In the genomic region with DNA sequence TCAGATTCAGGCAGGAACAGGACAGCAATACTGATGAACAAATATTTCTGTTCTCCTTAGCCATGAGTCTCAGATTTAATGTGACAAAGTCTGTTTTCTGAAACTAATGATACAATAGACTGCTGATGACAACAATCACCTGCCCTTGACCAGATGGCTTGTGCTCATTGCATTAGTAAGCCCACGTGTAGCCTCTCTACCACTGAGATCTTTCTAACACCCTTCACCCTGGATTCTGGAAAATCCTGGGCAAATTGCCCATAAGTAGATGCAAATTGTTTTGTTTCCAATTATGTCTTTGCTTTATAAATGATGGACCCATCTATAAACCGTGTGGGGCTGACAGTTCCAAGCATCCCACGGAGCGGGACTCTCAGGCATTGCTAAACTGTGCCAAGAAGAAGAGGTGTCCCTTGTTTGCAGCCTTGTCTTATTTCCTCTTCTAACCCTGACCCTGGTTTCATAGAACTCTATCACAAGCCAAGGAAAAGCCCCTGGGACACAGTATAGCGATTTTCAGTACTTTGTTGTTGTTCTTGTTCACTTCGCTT, we compare ENCODE assay signal across 20 mouse cellular contexts.
DNase-seq lines count a peak whose midpoint lies in the region; ATAC-seq and TF ChIP-seq lines count a peak whose summit lies in the region.
"Had no signal": no experiment of that assay in that cellular context is flagged by ENCODE, and none has a peak within 500 bp of the region (broad histone marks: within the 10 kb centered on the region; RNA-seq: fewer than 3 reads in every experiment).

No protein-coding gene starts in this region.

- TF ChIP-seq CTCF in brain, embryonic 14.5 days (IDR thresholded peaks at IDR 0.05; ENCODE audit: borderline replicate concordance, extremely low read depth, insufficient read depth, insufficient read length) = no peak

- no peak for TF ChIP-seq POLR2A in brain, embryonic 14.5 days (IDR thresholded peaks at IDR 0.05; ENCODE audit: borderline replicate concordance, extremely low read depth, insufficient read depth, insufficient read length, poor library complexity, severe bottlenecking)

- no peaks in the 10 kb centered on the region for H3K36me3 ChIP-seq in forebrain, embryonic 14.5 days (ENCODE audit: control insufficient read depth, insufficient read depth, low read length)
- H3K36me3 ChIP-seq in forebrain, embryonic 12.5 days (replicated peaks) = no peaks in the 10 kb centered on the region
- no peaks in the 10 kb centered on the region for H3K36me3 ChIP-seq in hindbrain, embryonic 14.5 days (replicated peaks; ENCODE audit: control insufficient read depth, insufficient read depth)
- H3K36me3 ChIP-seq in hindbrain, embryonic 11.5 days (ENCODE audit: control insufficient read depth, insufficient read depth, low read length) = no peaks in the 10 kb centered on the region
- H3K36me3 ChIP-seq in lung, embryonic 15.5 days = no peaks in the 10 kb centered on the region
- H3K36me3 ChIP-seq in kidney, embryonic 14.5 days (ENCODE audit: control insufficient read depth, insufficient read depth, low read length) = no peaks in the 10 kb centered on the region
- H3K36me3 ChIP-seq: embryonic facial prominence, embryonic 15.5 days; forebrain, embryonic 10.5 days; heart, embryonic 10.5 days had no signal

- no peaks in the 10 kb centered on the region for H3K27me3 ChIP-seq in forebrain, embryonic 14.5 days (replicated peaks; ENCODE audit: control insufficient read depth, insufficient read depth, low read length)
- H3K27me3 ChIP-seq in forebrain, embryonic 12.5 days = no peaks in the 10 kb centered on the region
- H3K27me3 ChIP-seq in hindbrain, embryonic 14.5 days (ENCODE audit: control insufficient read depth, insufficient read depth, low read length) = no peaks in the 10 kb centered on the region
- no peaks in the 10 kb centered on the region for H3K27me3 ChIP-seq in hindbrain, embryonic 11.5 days (ENCODE audit: control insufficient read depth, insufficient read depth, low read length)
- H3K27me3 ChIP-seq in lung, embryonic 15.5 days = no peaks in the 10 kb centered on the region
- no peaks in the 10 kb centered on the region for H3K27me3 ChIP-seq in kidney, embryonic 14.5 days (ENCODE audit: control insufficient read depth, insufficient read depth, low read length)
- H3K27me3 ChIP-seq: embryonic facial prominence, embryonic 15.5 days had no signal

- H3K9me3 ChIP-seq in forebrain, embryonic 14.5 days (replicated peaks; ENCODE audit: control insufficient read depth, low read length) = no peaks in the 10 kb centered on the region
- H3K9me3 ChIP-seq in forebrain, embryonic 12.5 days = no peaks in the 10 kb centered on the region
- no peaks in the 10 kb centered on the region for H3K9me3 ChIP-seq in hindbrain, embryonic 14.5 days (ENCODE audit: control insufficient read depth, low read length)
- no peaks in the 10 kb centered on the region for H3K9me3 ChIP-seq in hindbrain, embryonic 11.5 days (ENCODE audit: control insufficient read depth, low read length)
- H3K9me3 ChIP-seq in lung, embryonic 15.5 days = no peaks in the 10 kb centered on the region
- H3K9me3 ChIP-seq in kidney, embryonic 14.5 days (ENCODE audit: control insufficient read depth, low read length) = no peaks in the 10 kb centered on the region
- H3K9me3 ChIP-seq: embryonic facial prominence, embryonic 15.5 days; forebrain, embryonic 10.5 days; heart, embryonic 10.5 days had no signal

- H3K4me3 ChIP-seq in forebrain, embryonic 14.5 days (ENCODE audit: low read depth, low read length) = no peak overlapping the region
- no peak overlapping the region for H3K4me3 ChIP-seq in forebrain, embryonic 12.5 days (replicated peaks)
- H3K4me3 ChIP-seq in hindbrain, embryonic 14.5 days (replicated peaks; ENCODE audit: low read length) = no peak overlapping the region
- H3K4me3 ChIP-seq in hindbrain, embryonic 11.5 days (ENCODE audit: low read depth, low read length) = no peak overlapping the region
- no peak overlapping the region for H3K4me3 ChIP-seq in lung, embryonic 15.5 days
- H3K4me3 ChIP-seq in kidney, embryonic 14.5 days (ENCODE audit: low read length) = no peak overlapping the region
- H3K4me3 ChIP-seq: embryonic facial prominence, embryonic 15.5 days; erythroblast, embryonic 14.5 days; forebrain, embryonic 10.5 days; heart, embryonic 10.5 days had no signal

- H3K4me1 ChIP-seq in forebrain, embryonic 14.5 days (ENCODE audit: control insufficient read depth, insufficient read depth, low read length) = no peaks in the 10 kb centered on the region
- no peaks in the 10 kb centered on the region for H3K4me1 ChIP-seq in forebrain, embryonic 12.5 days
- H3K4me1 ChIP-seq in hindbrain, embryonic 14.5 days (replicated peaks; ENCODE audit: control insufficient read depth, insufficient read depth, low read length) = no peaks in the 10 kb centered on the region
- no peaks in the 10 kb centered on the region for H3K4me1 ChIP-seq in hindbrain, embryonic 11.5 days (replicated peaks; ENCODE audit: control insufficient read depth, insufficient read depth, low read length)
- H3K4me1 ChIP-seq in lung, embryonic 15.5 days = no peaks in the 10 kb centered on the region
- H3K4me1 ChIP-seq in kidney, embryonic 14.5 days (ENCODE audit: control insufficient read depth, insufficient read depth, low read length) = no peaks in the 10 kb centered on the region
- H3K4me1 ChIP-seq: embryonic facial prominence, embryonic 15.5 days; forebrain, embryonic 10.5 days had no signal

- WGBS in forebrain, embryonic 14.5 days = 69% methylated on average over 6 of the region's 6 CpGs
- 85% methylated on average over 6 of the region's 6 CpGs for WGBS in forebrain, embryonic 12.5 days
- WGBS in hindbrain, embryonic 14.5 days = 70% methylated on average over 6 of the region's 6 CpGs
- WGBS in hindbrain, embryonic 11.5 days = 86% methylated on average over 6 of the region's 6 CpGs
- 55% methylated on average over 6 of the region's 6 CpGs for WGBS in lung, embryonic 15.5 days
- 79% methylated on average over 6 of the region's 6 CpGs for WGBS in kidney, embryonic 14.5 days

- peak; percentile 17 for DNase-seq in forebrain, embryonic 14.5 days (ENCODE audit: low spot score)
- DNase-seq in hindbrain, embryonic 14.5 days (ENCODE audit: low spot score) = no peak
- no peak for DNase-seq in hindbrain, embryonic 11.5 days (ENCODE audit: low spot score)
- no peak for DNase-seq in lung, postnatal 14 days
- peak; percentile 32 for DNase-seq in brain, embryonic 14.5 days (ENCODE audit: low read depth)
- DNase-seq: adrenal gland, postnatal 10 days; cerebellum, adult 11-12 months; cerebellum, adult 9-11 months; gastrocnemius, postnatal 10 days; heart, adult 18-20 months; heart, postnatal 10 days; heart, postnatal 4 days had no signal

- H3K9ac ChIP-seq in forebrain, embryonic 14.5 days (ENCODE audit: low read length) = no peak overlapping the region
- H3K9ac ChIP-seq in forebrain, embryonic 12.5 days = no peak overlapping the region
- no peak overlapping the region for H3K9ac ChIP-seq in hindbrain, embryonic 14.5 days
- no peak overlapping the region for H3K9ac ChIP-seq in hindbrain, embryonic 11.5 days (ENCODE audit: low read depth, low read length)
- no peak overlapping the region for H3K9ac ChIP-seq in lung, embryonic 15.5 days
- no peak overlapping the region for H3K9ac ChIP-seq in kidney, embryonic 14.5 days (ENCODE audit: low read depth, low read length)
- H3K9ac ChIP-seq: embryonic facial prominence, embryonic 15.5 days had no signal

- no peak overlapping the region for H3K4me2 ChIP-seq in forebrain, embryonic 14.5 days (ENCODE audit: low read length)
- H3K4me2 ChIP-seq in forebrain, embryonic 12.5 days = no peak overlapping the region
- H3K4me2 ChIP-seq in hindbrain, embryonic 14.5 days (replicated peaks) = no peak overlapping the region
- no peak overlapping the region for H3K4me2 ChIP-seq in hindbrain, embryonic 11.5 days (replicated peaks; ENCODE audit: low read depth, low read length)
- no peak overlapping the region for H3K4me2 ChIP-seq in lung, embryonic 15.5 days
- no peak overlapping the region for H3K4me2 ChIP-seq in kidney, embryonic 14.5 days (replicated peaks; ENCODE audit: low read depth, low read length)
- H3K4me2 ChIP-seq: embryonic facial prominence, embryonic 15.5 days had no signal

- ATAC-seq in forebrain, embryonic 14.5 days = peak; percentile 32; the same call in 1 of the 2 replicates
- no peak for ATAC-seq in forebrain, embryonic 12.5 days (ENCODE audit: low FRiP score)
- peak; percentile 53; the same call in 1 of the 2 replicates for ATAC-seq in hindbrain, embryonic 14.5 days (ENCODE audit: low FRiP score)
- ATAC-seq in hindbrain, embryonic 11.5 days (ENCODE audit: low FRiP score) = no peak
- peak; percentile 59; the same call in 1 of the 2 replicates for ATAC-seq in lung, embryonic 15.5 days (ENCODE audit: borderline replicate concordance, extremely low read depth, low FRiP score, low TSS enrichment)
- ATAC-seq in kidney, embryonic 14.5 days (ENCODE audit: low FRiP score, low TSS enrichment) = no peak
- ATAC-seq: intestine, embryonic 16.5 days had no signal

- H3K27ac ChIP-seq in forebrain, embryonic 14.5 days (ENCODE audit: low read depth, low read length) = no peak overlapping the region
- H3K27ac ChIP-seq in forebrain, embryonic 12.5 days = no peak overlapping the region
- H3K27ac ChIP-seq in hindbrain, embryonic 14.5 days = no peak overlapping the region
- no peak overlapping the region for H3K27ac ChIP-seq in hindbrain, embryonic 11.5 days (ENCODE audit: low read depth, low read length)
- H3K27ac ChIP-seq in lung, embryonic 15.5 days = no peak overlapping the region
- no peak overlapping the region for H3K27ac ChIP-seq in kidney, embryonic 14.5 days (ENCODE audit: low read depth, low read length)
- H3K27ac ChIP-seq: embryonic facial prominence, embryonic 15.5 days; forebrain, embryonic 10.5 days; heart, embryonic 10.5 days had no signal

Comparison
In these comparisons a context has a peak if more than half of its experiments do, and no peak if none do; other contexts are left out.
1. ATAC-seq: peak in forebrain, embryonic 14.5 days (single experiment), hindbrain, embryonic 14.5 days (single experiment) and lung, embryonic 15.5 days (single experiment); none in forebrain, embryonic 12.5 days (single experiment), hindbrain, embryonic 11.5 days (single experiment) and kidney, embryonic 14.5 days (single experiment).
2. DNase-seq: peak in forebrain, embryonic 14.5 days (single experiment) and brain, embryonic 14.5 days (single experiment); none in hindbrain, embryonic 14.5 days (single experiment), hindbrain, embryonic 11.5 days (single experiment) and lung, postnatal 14 days (single experiment).